Mouse (Mus musculus) liver, adult (tissue): ENCODE data around the gene Hand1.

Source experiments
- GATA4 ChIP-seq: IDR thresholded peaks from 2 replicates; pipeline ENCODE4 v1.6.1; 2014; ENCODE audit warnings: mild to moderate bottlenecking, low read length; ENCODE audit not compliant: insufficient replicate concordance

The Hand1 gene

DNA sequence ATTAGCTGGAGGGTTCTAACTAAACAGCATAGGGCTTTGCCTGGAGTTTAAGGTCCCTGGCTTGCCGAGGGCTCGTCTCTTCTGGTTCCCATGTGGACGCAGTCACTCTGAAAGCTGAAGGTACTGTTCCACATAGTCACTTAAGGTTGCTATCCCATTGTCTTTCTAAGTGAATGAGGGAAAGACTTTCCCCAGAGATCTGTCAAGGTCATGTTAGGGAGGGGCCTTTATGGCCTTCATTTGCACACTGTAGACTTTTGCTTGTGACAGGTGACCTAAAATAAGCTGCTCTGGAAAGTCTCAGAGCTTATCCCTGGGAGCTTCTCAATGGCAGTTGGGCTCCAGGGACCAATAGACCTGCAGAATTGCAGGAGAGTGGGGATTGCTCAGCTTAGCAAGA, 19.0 kb downstream of the Hand1 start:
- TF ChIP-seq GATA4: no peak

DNA sequence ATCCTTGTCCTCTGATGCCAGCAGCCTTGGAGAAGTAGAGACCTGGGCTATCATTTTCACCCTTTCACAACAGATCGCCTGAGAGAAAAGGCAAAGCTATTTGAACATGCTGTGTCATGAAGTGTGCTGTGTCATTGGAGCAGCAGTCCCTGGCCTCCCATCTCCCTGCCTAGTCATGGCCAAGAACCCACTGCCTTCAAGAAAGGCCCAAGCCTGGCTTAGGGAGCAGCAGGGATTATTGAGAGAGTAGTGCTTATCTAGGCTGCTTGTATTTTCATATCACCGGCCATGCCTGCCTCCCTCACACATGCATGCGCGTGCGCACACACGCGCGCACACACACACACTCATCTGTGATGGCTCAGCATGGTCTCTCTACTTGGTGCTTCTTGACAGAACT, 20.4 kb downstream of the Hand1 start:
- TF ChIP-seq GATA4: no peak

DNA sequence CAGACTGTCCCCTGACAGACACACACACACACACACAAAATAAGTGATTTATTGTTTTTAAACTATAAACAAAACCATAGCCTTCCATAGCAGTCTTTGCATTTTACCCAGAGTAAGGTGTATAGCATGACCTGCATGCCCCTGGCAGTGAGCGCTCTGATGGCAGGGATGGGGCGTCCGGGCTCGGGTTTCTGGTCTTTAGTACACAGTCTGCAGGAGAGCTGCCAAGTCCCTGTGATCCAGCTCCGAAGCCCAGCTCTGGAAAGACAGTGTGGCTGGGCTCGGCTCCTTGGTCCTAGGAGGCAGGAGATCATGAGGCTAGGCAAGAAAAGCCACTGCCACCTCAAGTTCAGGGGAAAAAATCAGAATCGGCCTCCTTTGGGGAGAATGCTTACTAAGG, 21.6 kb downstream of the Hand1 start:
- no peak for TF ChIP-seq GATA4

DNA sequence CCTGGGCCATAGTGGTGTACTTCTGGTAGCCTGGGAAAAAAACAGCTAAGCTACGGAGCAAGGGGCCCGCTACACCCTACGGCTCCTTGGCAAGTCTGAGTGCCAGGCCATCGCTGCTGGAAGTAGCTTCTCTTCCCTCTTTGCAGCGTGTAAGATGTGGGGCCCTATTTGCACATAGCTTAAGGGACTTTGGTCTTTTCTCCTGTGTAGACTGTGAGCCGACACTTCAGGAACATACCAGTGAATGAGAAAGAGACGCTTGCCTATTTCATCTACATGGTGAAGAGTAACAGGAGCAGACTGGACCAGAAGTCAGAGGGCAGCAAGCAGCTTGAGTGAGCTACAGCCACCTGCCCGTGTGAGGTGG, 22.9 kb downstream of the Hand1 start:
- TF ChIP-seq GATA4: no peak

DNA sequence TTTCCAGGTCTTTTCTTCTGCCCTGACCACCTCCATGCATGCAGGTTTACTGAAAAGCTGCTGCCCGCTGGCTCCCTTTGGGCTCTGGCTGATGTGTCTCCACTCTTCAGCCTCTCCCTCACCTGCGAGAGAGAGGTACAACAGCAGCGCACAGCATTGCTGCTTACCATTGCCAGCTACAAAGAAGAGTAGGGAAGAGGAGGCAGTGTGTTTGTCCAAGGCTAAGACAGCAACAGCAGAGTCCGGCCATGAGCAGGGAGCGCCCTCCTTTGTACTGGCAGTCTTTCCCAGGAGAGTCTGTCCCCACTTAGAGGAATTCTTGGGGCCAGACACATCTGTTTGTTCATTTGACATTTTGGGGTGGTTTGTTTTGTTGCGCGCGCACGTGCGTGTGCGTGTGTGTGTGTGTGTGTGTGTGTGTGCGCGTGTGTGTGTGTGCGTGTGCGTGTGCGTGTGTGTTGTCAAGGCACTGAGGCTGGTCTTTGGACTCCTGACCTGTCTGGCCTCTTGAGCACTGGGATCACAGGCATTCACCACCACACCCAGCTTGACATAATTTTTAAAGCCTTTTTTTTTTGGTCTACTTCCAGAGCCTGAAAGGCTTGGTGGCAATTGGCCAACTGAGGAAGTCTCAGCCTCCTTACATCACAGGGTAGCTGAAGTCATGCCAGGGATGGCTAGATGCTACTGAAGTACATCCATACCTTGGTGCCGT, 23.4 kb downstream of the Hand1 start:
- no peak for TF ChIP-seq GATA4

DNA sequence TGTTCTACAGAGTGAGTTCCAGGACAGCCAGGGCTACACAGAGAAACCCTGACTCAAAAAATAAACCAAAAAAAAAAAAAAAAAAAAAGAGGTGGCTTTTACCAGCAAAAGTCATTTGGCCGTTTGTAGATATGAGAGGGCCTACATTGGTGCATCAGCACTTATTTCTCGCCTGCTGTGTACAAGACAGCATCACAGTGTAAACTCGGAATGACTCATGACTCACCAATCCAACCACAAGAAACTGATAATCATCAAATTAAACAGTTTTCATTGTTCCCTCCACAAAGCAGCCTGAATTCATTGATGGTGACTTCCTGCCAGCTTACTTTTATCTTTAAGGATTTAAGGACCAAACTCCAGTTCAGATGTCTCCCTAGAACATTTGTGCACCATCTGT, 27.6 kb downstream of the Hand1 start:
- no peak for TF ChIP-seq GATA4

DNA sequence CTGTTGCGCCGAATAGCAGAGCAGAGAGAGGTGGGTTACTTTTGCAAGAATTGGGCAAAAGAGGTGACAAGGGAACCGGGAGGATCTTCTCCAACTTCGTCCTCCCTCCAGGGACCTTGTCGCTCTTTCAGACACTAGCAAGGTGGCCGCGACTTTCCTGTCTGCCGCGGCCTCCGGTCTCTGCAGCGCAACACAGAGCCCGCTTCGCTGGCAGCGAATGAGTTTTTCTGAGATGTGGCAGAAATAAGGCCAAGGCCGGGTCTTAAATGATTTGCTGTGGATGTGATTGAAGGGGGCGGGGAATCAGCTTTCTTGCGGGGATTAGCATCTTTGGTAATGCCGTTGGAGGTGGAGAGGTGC, 30.1 kb downstream of the Hand1 start:
- TF ChIP-seq GATA4: no peak

DNA sequence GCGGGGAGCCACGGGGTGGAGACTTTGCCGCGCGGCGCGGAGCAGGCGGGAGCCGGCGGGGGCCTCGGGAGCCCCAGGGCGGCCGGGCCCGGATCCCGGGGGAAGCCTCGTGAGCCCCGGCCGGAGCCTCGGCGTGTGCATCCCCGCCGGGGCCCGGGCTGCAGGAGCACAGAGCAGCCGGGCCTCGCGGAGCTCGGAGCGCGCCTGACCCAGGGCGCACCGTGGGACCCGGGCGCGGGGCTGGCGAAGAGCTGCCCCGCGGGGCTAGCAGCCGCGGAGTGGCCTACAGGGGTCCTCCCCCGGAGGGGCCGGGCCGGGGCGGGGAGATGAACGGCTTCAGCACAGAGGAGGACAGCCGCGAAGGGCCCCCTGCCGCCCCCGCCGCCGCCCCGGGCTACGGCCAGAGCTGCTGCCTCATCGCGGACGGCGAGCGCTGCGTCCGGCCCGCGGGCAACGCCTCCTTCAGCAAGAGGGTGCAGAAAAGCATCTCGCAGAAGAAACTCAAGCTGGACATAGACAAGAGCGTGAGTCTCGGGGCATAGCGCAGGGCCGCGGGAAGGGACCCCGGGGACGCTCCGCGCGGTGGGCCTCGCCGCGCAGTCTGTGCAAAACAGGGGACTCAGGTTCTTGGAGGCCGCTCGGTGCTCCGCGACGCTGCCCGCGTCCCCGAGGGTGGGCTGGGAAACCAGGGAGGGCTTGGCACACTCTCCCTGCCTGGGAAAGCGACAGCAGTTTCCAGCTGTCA, 30.7 kb downstream of the Hand1 start:
- TF ChIP-seq GATA4: no peak

DNA sequence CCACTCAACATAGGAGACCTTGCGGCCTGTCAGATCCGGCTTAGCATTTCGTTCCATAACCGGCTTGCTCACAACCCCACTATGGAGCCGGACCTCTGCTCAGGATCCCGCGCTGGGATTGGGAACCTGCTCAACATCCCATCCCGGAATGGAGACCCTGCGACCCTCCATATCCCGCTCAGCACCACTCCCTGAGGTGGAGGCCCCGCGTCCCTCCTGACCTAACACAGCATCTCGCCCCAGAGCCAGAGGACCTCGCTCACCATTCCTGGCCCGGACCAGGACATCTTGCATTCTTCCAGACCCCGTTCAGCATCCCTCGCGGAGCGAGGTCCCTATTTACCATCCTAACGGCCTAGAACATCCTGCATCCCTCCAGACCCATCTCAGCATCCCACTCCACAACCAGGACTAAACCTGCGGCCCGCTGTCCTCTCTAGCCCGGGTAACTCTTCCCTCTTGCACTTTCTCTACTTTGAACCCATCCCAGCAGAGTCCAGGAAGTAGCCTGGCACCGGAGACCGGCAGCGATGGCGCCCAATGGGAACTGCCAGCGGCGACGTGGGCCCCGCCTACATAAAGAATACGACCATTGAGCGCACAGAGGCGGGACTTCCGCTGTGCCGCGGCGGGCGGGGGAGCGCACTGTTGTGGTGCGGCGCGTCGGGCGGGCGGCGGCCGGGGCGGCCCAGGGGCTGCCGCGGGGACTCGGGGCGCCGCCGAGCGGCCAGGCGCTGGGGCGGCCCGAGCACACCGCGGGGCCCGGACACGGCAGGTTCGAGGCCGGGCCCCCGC, 31.4 kb downstream of the Hand1 start, which contains the start of gene Sap30l:
Gene Sap30l, plus strand, starts transcription at position 667 of the 795 bp plus-strand sequence.
- no peak for TF ChIP-seq GATA4

DNA sequence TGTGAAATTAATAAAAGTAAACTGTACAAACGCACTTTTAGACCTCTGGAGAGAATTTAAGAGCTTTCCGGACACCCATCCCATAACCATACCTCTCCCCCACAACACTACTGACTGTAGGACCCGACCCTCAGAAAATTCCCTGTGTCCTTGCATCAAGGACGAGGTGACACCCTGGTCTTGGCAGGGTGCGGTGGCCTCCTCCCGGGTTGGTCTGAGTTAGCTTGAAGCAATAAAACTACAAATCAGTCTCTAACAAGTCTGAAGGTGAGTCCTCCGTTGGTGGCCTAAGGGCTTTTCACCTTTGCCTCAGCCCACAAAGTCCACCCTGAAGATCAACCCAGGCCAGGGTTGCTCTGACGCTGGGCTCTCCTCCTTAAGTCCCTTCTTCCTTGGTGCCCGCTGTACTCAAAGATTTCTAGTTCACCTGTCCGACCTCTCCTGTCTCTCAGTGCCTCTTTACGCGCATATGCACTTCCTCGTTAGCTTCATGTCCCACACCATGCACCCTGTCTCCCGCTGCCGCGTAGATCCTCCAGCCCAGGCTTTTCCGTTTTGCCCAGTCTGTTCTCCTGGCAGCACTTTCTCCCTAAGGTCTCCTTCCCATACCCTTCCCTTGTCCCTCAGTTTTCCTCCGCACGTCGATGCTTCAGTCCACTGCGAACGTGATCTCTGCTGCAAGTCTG, 32.2 kb downstream of the Hand1 start:
- TF ChIP-seq GATA4: no peak

DNA sequence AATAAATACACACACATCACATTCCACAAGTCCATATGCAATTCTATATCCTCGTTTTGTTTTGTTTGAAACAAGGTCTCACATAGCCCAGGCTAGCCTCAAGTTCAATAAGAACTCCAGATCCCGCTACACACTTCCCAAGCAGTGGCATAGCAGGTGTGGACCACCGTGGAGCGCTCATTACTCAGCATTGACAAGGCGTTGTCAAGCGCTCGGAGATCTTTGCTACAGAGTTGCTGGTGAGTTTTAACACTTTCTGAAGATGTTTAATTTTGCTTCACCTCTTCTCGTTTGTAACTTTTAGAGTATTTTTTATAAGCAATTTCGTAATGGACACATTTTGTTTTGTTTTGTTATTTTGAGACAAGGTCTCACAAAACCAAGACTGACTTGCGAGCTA, 33.2 kb downstream of the Hand1 start:
- TF ChIP-seq GATA4: no peak

DNA sequence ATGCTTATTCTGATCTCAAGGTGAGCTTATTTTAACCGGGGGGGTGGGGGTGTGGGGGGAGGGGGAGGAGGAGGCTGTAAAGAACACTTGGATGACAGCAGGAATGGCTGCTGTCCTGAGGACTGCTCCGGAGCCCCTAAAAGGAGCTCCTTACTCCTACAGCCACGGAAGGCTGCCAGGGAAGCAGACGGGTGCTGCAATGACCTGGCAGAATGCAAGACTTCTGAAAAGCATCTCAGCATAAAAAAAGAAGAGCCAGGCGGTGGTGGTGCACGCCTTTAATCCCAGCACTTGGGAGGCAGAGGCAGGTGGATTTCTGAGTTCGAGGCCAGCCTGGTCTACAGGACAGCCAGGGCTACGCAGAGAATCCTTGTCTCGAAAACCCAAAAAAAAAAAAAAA, 34.8 kb downstream of the Hand1 start:
- TF ChIP-seq GATA4: no peak

DNA sequence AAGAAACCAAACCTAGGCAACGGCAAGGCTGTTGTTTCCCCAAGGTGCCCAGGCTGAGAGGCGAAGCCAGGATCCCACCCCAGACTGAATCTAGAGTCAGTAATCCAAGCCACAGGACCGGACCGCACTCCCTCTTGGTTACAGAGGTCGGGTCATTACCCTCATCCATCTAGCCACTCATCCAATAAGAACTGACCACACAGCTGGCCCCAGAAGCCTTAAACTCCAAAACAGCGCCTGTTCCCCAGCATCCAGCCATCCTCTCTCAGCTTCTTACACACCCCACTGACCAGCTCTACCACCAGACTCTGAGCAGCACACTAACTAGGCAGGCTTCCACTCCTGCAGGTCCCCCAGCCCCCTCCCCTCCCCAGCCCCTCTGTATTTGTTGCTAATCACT, 37.5 kb downstream of the Hand1 start:
- TF ChIP-seq GATA4: no peak

DNA sequence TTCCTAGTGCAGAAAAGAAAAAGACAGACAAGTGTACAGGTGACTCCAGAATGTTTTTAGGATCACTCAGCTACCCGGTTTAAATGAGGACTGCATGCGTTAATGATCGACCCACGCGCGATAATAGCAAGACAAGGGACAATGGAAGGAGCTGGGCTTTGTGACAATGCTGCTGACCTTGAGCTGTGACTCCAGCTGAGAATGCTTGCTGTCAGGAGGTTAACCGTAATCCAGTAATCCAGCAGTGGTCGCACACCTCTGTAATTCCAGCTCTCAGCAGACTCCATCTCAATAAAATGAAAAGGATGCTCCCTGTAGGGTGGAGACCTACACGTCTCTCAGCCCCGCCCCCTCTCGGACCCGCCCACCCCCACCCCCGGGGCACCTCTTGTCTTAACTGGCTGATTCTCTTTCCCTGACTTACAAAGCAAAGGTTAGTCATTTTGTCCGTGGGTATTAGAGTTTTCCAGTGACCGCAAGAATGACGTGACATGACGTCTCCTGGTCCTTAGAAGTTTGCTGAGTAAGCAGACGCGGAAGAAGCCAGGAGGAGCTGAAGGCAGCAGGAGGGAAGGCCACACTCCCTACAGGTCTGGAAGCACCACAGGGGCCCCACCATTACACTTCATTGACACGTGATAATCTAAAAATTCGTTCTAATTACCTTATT, 41.6 kb downstream of the Hand1 start:
- TF ChIP-seq GATA4: no peak

DNA sequence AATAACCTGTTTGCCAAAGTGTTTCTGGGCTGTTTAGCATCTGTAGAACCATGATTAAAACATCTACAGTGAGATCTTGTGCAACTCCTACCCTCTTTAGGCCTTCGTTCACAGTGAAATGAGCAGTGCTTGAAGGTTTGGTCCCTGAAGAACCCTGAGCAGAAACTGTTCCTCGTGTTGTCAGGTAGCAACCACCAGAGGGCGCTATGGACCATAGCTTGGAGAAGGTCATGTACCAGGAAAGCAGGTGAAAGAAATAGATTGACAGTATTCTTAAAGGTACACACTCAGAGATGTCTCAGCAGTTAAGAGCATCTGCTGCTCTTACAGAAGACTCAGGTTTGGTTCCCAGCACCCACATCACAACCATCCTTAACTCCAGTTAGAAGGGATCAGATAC, 44.7 kb downstream of the Hand1 start:
- no peak for TF ChIP-seq GATA4
